Mouse (Mus musculus): Measurements from ENCODE around the gene Stab1. TPM values are rescaled to one million over a fixed set of nuclear protein-coding genes. Genes with fewer than 3 reads are reported as not detected.

Gene Stab1
- polyA plus RNA-seq, 1 experiment from 2014 or later: 15.7 TPM

GRCm38 (mm10) chr14:31129326-31130235 lies 38.9 kb downstream of the Stab1 start:
- H3K4me3 ChIP-seq (ENCODE audit: low read depth, low read length): no peak overlapping the region; the same call in 1 of the 2 replicates
- peak overlapping the region; percentile 81 for H3K4me2 ChIP-seq (ENCODE audit: low read depth, severe bottlenecking)
- 0 out of 2 replicates have a peak, but pooled peaks cover 2% of the 10 kb centered on the region for H3K36me3 ChIP-seq (ENCODE audit: control insufficient read depth, insufficient read depth, low read length)
- 69% methylated on average over 15 of the region's 15 CpGs for WGBS
- ATAC-seq (ENCODE audit: insufficient number of reproducible peaks, low FRiP score, low TSS enrichment, low read depth): no peak
- no peak overlapping the region for H3K9ac ChIP-seq (ENCODE audit: low read length)
- no peaks in the 10 kb centered on the region for H3K9me3 ChIP-seq (ENCODE audit: control insufficient read depth, low read length)
- peaks cover 23% of the 10 kb centered on the region for H3K4me1 ChIP-seq (ENCODE audit: control insufficient read depth, insufficient read depth, low read length)
- no peaks in the 10 kb centered on the region for H3K27me3 ChIP-seq (ENCODE audit: control insufficient read depth, insufficient read depth, low read length)
- peak overlapping the region; percentile 88; the same call in 1 of the 2 replicates for H3K27ac ChIP-seq (replicated peaks; ENCODE audit: low read depth, low read length)
- peak; percentile 41 for DNase-seq (ENCODE audit: low spot score)

GRCm38 (mm10) chr14:31128826-31129219 lies 39.6 kb downstream of the Stab1 start, which contains the start of gene Smim4:
Gene Smim4, minus strand, starts transcription at chr14:31128956.
- H3K4me2 ChIP-seq (ENCODE audit: low read depth, severe bottlenecking): peak within 1 kb of the TSS; percentile 92
- ATAC-seq (ENCODE audit: insufficient number of reproducible peaks, low FRiP score, low TSS enrichment, low read depth): peak; percentile 91
- DNase-seq (ENCODE audit: low spot score): peak; percentile 99
- 0 out of 2 replicates have a peak within 1 kb of the TSS, but pooled peaks have one; percentile 88 for H3K27ac ChIP-seq (replicated peaks; ENCODE audit: low read depth, low read length)
- no peaks in the 10 kb centered on the region for H3K9me3 ChIP-seq (ENCODE audit: control insufficient read depth, low read length)
- H3K4me1 ChIP-seq (ENCODE audit: control insufficient read depth, insufficient read depth, low read length): peaks cover 23% of the 10 kb centered on the region
- H3K36me3 ChIP-seq (ENCODE audit: control insufficient read depth, insufficient read depth, low read length): peaks cover under 1% of the 10 kb centered on the region; the same call in 1 of the 2 replicates
- peak within 1 kb of the TSS; percentile 53 for H3K9ac ChIP-seq (ENCODE audit: low read length)
- H3K27me3 ChIP-seq (ENCODE audit: control insufficient read depth, insufficient read depth, low read length): no peaks in the 10 kb centered on the region
- peak within 1 kb of the TSS; percentile 44 for H3K4me3 ChIP-seq (ENCODE audit: low read depth, low read length)
- WGBS: under 1% methylated on average over 33 of the region's 33 CpGs

- Histone ChIP-seq H3K27ac (replicated peaks; ENCODE audit: low read depth, low read length) (0 out of 2 replicates have a peak overlapping the region, but pooled peaks have one; percentile 45), H3K27me3 (ENCODE audit: control insufficient read depth, insufficient read depth, low read length) (no peaks in the 10 kb centered on the region), H3K9me3 (ENCODE audit: control insufficient read depth, low read length) (no peaks in the 10 kb centered on the region), H3K36me3 (ENCODE audit: control insufficient read depth, insufficient read depth, low read length) (no peaks in the 10 kb centered on the region; the same call in 1 of the 2 replicates), H3K4me2 (ENCODE audit: low read depth, severe bottlenecking) (peak overlapping the region; percentile 92), H3K9ac (ENCODE audit: low read length) (peak overlapping the region; percentile 53), H3K4me3 (ENCODE audit: low read depth, low read length) (peak overlapping the region; percentile 44), H3K4me1 (ENCODE audit: control insufficient read depth, insufficient read depth, low read length) (peaks cover 23% of the 10 kb centered on the region)
- 1% methylated on average over 23 of the region's 23 CpGs for whole genome bisulfite sequencing
- ATAC-seq (ENCODE audit: insufficient number of reproducible peaks, low FRiP score, low TSS enrichment, low read depth) (no peak), DNase-seq (ENCODE audit: low spot score) (peak; percentile 61)
Observed at GRCm38 (mm10) chr14:31128101-31128825, 40.2 kb downstream of the Stab1 start.

- Histone ChIP-seq H3K36me3 (ENCODE audit: control insufficient read depth, insufficient read depth, low read length) (no peaks in the 10 kb centered on the region; the same call in 1 of the 2 replicates), H3K9ac (ENCODE audit: low read length) (no peak overlapping the region), H3K27me3 (ENCODE audit: control insufficient read depth, insufficient read depth, low read length) (no peaks in the 10 kb centered on the region), H3K4me3 (ENCODE audit: low read depth, low read length) (no peak overlapping the region), H3K4me2 (ENCODE audit: low read depth, severe bottlenecking) (no peak overlapping the region), H3K9me3 (ENCODE audit: control insufficient read depth, low read length) (no peaks in the 10 kb centered on the region), H3K27ac (replicated peaks; ENCODE audit: low read depth, low read length) (no peak overlapping the region), H3K4me1 (ENCODE audit: control insufficient read depth, insufficient read depth, low read length) (peaks cover 15% of the 10 kb centered on the region)
- no peak for ATAC-seq (ENCODE audit: insufficient number of reproducible peaks, low FRiP score, low TSS enrichment, low read depth)
- WGBS: 92% methylated on average over 8 of the region's 8 CpGs
- no peak for DNase-seq (ENCODE audit: low spot score)
Observed at GRCm38 (mm10) chr14:31126826-31127225, 41.6 kb downstream of the Stab1 start.

- 56% methylated on average over 9 of the region's 9 CpGs for WGBS
- no peaks in the 10 kb centered on the region for H3K27me3 ChIP-seq (ENCODE audit: control insufficient read depth, insufficient read depth, low read length)
- H3K4me3 ChIP-seq (ENCODE audit: low read depth, low read length): no peak overlapping the region
- ATAC-seq (ENCODE audit: insufficient number of reproducible peaks, low FRiP score, low TSS enrichment, low read depth): no peak
- H3K36me3 ChIP-seq (ENCODE audit: control insufficient read depth, insufficient read depth, low read length): no peaks in the 10 kb centered on the region; the same call in 1 of the 2 replicates
- no peak for DNase-seq (ENCODE audit: low spot score)
- H3K4me2 ChIP-seq (ENCODE audit: low read depth, severe bottlenecking): peak overlapping the region; percentile 5; the same call in 1 of the 2 replicates
- peaks cover 13% of the 10 kb centered on the region for H3K4me1 ChIP-seq (ENCODE audit: control insufficient read depth, insufficient read depth, low read length)
- no peaks in the 10 kb centered on the region for H3K9me3 ChIP-seq (ENCODE audit: control insufficient read depth, low read length)
- peak overlapping the region; percentile 47; the same call in 1 of the 2 replicates for H3K27ac ChIP-seq (replicated peaks; ENCODE audit: low read depth, low read length)
- H3K9ac ChIP-seq (ENCODE audit: low read length): peak overlapping the region; percentile 34
Observed at GRCm38 (mm10) chr14:31125106-31126075, 43.0 kb downstream of the Stab1 start.

GRCm38 (mm10) chr14:31115522-31115921 lies 52.9 kb downstream of the Stab1 start:
- H3K4me2 ChIP-seq (ENCODE audit: low read depth, severe bottlenecking): no peak overlapping the region
- no peak overlapping the region for H3K27ac ChIP-seq (replicated peaks; ENCODE audit: low read depth, low read length)
- no peaks in the 10 kb centered on the region for H3K4me1 ChIP-seq (ENCODE audit: control insufficient read depth, insufficient read depth, low read length)
- WGBS: 75% methylated on average over 2 of the region's 2 CpGs
- DNase-seq (ENCODE audit: low spot score) (no peak), ATAC-seq (ENCODE audit: insufficient number of reproducible peaks, low FRiP score, low TSS enrichment, low read depth) (no peak)
- H3K4me3 ChIP-seq (ENCODE audit: low read depth, low read length): no peak overlapping the region
- H3K27me3 ChIP-seq (ENCODE audit: control insufficient read depth, insufficient read depth, low read length): no peaks in the 10 kb centered on the region
- H3K36me3 ChIP-seq (ENCODE audit: control insufficient read depth, insufficient read depth, low read length): peaks cover 23% of the 10 kb centered on the region; the same call in 1 of the 2 replicates
- H3K9me3 ChIP-seq (ENCODE audit: control insufficient read depth, low read length): no peaks in the 10 kb centered on the region
- H3K9ac ChIP-seq (ENCODE audit: low read length): no peak overlapping the region

- Histone ChIP-seq H3K9me3 (ENCODE audit: control insufficient read depth, low read length) (no peaks in the 10 kb centered on the region), H3K4me2 (ENCODE audit: low read depth, severe bottlenecking) (no peak overlapping the region), H3K27ac (replicated peaks; ENCODE audit: low read depth, low read length) (no peak overlapping the region), H3K36me3 (ENCODE audit: control insufficient read depth, insufficient read depth, low read length) (peaks cover 27% of the 10 kb centered on the region), H3K9ac (ENCODE audit: low read length) (no peak overlapping the region), H3K27me3 (ENCODE audit: control insufficient read depth, insufficient read depth, low read length) (no peaks in the 10 kb centered on the region), H3K4me1 (ENCODE audit: control insufficient read depth, insufficient read depth, low read length) (no peaks in the 10 kb centered on the region), H3K4me3 (ENCODE audit: low read depth, low read length) (no peak overlapping the region)
- WGBS: 84% methylated on average over 3 of the region's 3 CpGs
- DNase-seq (ENCODE audit: low spot score): no peak
- no peak for ATAC-seq (ENCODE audit: insufficient number of reproducible peaks, low FRiP score, low TSS enrichment, low read depth)
Observed at GRCm38 (mm10) chr14:31114011-31114410, 54.4 kb downstream of the Stab1 start.

All from limb, embryonic 11.5 days (tissue).